Mouse (Mus musculus): ENCODE data around the gene Epdr1.

The Epdr1 gene

GRCm38 (mm10) chr13:19619216-19619927 lies at the start of gene Epdr1:
TSS of gene Epdr1 (minus strand) at chr13:19619927.
- DNase-seq (ENCODE audit: low read depth, low spot score): peak; percentile 54

- no peak for DNase-seq (ENCODE audit: low read depth, low spot score)
Observed at GRCm38 (mm10) chr13:19668355-19669140, 48.8 kb upstream of the Epdr1 start.

DNA sequence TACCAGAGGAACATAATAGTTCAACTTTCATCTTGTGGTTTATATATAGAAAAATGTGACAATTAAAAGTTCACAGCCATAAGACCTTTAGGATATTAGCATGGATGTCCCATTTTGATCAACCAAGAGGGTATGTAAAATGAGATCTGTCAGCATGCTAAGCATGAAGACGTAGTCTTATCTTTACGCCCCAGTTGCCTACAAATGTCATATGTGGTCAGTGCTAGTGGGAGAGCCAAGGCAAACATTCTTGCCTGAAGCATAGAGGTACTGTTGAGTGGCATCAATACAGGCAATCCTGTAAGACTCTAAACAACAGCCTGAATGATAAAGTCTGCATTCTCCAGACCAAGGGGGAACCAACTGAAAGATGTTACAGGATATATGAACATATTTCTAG lies 32.7 kb upstream of the Epdr1 start:
- no peak for DNase-seq (ENCODE audit: low read depth, low spot score)

DNA sequence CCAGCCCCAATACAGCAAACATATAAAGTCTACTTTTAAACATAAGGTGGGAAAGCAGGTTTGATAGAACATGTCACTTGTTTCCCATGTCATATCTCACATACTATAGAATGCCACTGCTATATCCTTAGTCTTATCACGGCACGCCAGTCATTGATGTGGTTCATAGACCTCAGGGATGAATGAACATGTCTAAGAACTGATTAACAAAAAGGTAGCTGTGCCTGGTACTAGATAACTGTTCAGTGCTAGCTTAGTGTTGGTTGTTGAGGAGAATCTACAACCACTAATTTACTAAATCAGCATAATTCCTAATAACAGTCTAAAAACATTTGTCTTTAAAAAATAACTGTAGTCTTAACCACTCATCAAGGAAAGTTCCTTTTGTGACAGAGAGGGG lies 30.1 kb upstream of the Epdr1 start:
- DNase-seq (ENCODE audit: low read depth, low spot score): no peak

DNA sequence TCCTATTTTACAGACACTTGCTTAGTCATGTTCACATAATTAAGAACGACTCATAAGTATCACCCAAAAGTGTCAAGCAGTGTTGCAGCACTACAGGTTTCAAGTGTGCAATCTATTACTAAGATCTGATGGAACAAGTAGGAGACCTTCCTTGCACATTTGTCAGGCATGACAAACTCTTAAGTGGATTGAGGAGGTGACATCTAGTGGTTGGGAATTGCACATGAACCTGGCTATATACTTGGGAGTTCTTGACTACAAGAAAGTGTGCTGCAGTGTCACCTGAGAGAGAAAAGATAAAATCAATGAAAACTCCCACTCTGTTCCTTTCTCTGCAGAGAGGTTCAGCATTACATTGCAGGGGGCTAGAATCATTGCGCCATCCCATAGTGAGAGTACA lies 24.5 kb upstream of the Epdr1 start:
- no peak for DNase-seq (ENCODE audit: low read depth, low spot score)

- no peak for DNase-seq (ENCODE audit: low read depth, low spot score)
Observed at GRCm38 (mm10) chr13:19643519-19643918, 23.8 kb upstream of the Epdr1 start.

DNA sequence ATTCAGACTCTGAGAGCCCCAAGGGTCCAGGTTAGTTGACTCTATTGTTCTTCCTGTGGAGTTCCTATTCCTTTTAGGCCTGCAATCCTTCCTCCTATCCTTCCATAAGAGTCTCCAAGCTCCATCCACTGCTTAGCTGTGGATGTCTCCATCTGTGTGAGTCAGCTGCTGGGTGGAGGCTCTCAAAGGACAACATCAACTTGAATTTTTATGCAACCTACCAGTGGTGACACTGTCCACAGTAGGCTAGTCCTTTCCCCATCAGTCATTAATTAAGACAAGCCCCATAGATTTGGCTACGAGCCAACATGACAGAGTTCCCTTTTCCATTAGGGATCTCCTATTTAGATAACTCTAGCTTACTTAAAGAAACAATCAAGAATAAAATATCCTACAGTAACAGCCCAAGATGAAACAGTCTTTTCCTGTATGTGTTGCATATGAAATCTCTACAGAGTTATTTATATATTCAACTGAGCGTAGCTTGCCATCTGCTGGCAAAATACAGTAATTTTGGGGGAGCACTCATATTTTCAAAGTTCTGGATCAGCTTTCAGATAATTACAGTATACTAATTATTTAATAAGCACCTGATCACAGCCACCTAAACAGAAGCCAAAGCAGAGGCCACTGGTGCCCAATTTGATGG lies 20.6 kb upstream of the Epdr1 start:
- DNase-seq (ENCODE audit: low read depth, low spot score): no peak

DNA sequence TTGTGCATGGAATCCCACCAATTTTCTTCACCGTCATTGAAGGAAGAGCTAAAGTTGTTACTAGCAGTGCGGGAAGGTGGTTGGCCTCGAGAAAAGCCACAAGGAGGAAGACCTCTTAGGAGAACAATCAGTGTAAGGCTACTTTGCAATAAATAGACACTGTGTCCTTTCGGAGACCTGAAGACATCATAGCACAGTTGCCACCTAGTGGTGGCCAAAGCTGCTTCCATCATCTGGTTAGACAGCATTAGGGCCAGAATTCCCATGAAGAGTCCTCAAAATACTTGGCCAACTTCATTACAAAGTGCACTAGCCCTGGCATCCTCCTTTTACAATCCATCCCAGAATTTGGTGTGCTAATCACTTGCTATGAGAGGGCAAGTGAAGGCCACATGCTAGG lies 16.4 kb upstream of the Epdr1 start:
- DNase-seq (ENCODE audit: low read depth, low spot score): peak; percentile 30

DNA sequence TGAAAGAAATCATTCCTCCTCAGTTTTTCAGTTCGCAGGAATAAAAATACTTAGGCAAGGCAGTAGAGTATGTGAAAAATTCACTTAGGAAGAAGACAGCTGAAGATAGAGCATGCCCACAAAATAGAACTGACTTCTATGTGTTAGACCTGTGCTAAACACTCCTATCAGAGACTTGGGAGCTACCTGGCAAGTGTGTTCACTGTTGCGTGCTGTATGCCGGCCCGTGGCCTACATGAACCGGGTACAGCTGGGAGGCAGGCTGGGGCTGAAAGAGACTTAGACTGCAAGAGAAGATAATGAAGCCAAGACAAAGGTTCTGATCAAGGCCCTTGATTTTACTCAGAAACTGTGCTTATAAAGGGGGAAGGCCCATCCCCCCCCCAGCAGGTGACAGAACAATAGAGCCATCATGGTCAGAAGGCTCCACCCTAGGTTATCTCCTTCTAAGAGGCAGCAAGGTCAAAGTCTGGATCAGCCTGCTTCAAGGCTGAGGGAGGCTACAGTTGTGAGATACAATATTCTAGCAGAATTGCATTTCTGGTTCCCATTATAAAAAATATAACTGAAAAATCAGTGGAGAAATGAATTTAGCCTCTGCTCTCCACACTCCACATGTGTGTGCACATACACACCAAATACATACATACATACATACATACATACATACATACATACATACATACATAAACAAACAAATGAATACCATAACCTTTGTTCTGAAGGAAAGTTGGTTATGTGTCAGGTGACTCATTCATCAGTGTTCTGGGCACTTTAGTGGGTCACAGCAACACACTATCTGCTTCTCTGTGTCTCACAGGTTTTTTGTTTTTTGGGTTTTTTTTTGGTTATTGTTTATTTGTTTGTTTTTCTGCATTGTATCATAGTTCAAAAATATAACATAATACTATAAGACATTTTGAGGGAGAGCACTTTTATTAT lies 11.3 kb upstream of the Epdr1 start:
- DNase-seq (ENCODE audit: low read depth, low spot score): no peak

GRCm38 (mm10) chr13:19626473-19626872 lies 6.7 kb upstream of the Epdr1 start:
- DNase-seq (ENCODE audit: low read depth, low spot score): peak; percentile 54

DNA sequence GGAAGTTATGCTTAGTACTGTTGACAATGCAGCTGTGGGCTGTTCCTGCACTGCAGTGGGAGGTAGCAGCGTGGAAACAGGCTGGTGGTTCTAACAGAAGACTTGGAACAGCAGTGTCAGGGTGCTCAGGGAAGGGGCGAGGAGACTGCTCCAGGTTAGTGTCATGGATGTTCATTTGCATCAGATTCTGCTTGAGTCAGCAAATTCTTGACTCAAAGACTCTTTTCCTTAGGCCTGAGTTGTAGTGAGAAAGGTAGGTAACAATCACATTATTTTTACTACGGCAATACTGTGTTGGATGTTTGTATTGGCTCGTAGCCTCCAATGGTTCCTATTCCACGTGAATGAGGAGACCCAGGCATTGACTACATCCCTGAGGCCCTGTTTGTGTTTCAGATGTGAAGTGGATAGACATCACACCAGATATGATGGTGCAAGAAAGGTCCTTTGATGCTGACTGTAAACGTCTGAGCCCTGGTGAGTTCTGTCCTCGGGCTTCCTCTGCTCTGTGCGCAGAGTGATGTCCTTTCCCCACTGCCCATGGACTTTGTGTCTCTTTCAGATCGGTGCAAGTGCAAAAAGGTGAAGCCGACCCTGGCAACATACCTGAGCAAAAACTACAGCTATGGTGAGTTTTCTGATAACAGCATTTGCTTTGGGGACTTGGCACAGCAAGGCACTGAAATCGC lies 5.0 kb upstream of the Epdr1 start:
- DNase-seq (ENCODE audit: low read depth, low spot score): no peak

- no peak for DNase-seq (ENCODE audit: low read depth, low spot score)
Observed at GRCm38 (mm10) chr13:19623228-19623905, 3.6 kb upstream of the Epdr1 start.

GRCm38 (mm10) chr13:19622573-19623227 lies 3.0 kb upstream of the Epdr1 start, which contains the start of gene Sfrp4:
TSS of gene Sfrp4 (plus strand) at chr13:19623104.
- DNase-seq (ENCODE audit: low read depth, low spot score): peak; percentile 52

GRCm38 (mm10) chr13:19618841-19619215 lies 899 bp downstream of the Epdr1 start:
- no peak for DNase-seq (ENCODE audit: low read depth, low spot score)

- DNase-seq (ENCODE audit: low read depth, low spot score): peak; percentile 55
Observed at GRCm38 (mm10) chr13:19618081-19618480, 1.6 kb downstream of the Epdr1 start.

GRCm38 (mm10) chr13:19614311-19614710 lies 5.4 kb downstream of the Epdr1 start:
- DNase-seq (ENCODE audit: low read depth, low spot score): no peak

DNA sequence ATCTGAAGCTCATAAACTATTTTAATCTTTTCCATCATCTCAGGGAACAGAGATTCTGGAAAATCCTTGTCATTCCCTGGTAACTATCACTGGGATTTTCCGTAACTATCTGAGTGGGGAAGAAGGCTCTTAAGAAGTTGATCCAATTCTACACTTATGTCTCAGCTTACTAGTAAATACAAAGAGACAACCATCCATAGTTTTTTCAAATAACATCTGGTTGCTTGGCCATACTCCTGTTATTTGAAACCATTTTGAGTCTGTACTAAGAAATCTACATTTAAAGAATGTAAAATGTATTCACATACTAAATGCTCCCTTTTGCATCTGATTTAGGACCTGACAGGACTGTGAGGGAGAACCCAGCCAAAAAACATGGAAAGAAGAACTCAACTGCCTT lies 6.3 kb downstream of the Epdr1 start:
- DNase-seq (ENCODE audit: low read depth, low spot score): no peak

DNA sequence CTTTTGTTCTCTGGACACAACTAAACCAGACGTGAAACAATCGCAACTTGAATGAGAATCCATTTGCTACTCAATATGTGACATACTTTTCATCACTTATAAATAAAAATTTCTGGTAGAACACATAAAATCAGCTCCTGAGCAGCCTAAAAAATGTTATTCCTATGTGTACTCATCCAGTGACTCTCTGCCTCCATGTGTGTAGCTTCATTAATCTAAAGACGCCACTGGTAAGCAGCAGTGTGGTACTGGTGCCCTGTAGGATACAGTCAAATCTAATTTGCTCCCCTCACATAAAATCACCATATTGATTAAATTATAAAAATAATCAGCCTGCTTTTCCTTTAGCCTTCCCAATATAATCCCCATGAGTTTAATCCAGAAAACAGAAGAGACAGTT lies 6.8 kb downstream of the Epdr1 start:
- no peak for DNase-seq (ENCODE audit: low read depth, low spot score)

GRCm38 (mm10) chr13:19612348-19612747 lies 7.4 kb downstream of the Epdr1 start:
- no peak for DNase-seq (ENCODE audit: low read depth, low spot score)

GRCm38 (mm10) chr13:19608120-19608519 lies 11.6 kb downstream of the Epdr1 start:
- DNase-seq (ENCODE audit: low read depth, low spot score): no peak

Measured in skeletal muscle tissue, adult 2 months (tissue).